8 mouse cellular contexts compared by ENCODE assay signal in the genomic region with DNA sequence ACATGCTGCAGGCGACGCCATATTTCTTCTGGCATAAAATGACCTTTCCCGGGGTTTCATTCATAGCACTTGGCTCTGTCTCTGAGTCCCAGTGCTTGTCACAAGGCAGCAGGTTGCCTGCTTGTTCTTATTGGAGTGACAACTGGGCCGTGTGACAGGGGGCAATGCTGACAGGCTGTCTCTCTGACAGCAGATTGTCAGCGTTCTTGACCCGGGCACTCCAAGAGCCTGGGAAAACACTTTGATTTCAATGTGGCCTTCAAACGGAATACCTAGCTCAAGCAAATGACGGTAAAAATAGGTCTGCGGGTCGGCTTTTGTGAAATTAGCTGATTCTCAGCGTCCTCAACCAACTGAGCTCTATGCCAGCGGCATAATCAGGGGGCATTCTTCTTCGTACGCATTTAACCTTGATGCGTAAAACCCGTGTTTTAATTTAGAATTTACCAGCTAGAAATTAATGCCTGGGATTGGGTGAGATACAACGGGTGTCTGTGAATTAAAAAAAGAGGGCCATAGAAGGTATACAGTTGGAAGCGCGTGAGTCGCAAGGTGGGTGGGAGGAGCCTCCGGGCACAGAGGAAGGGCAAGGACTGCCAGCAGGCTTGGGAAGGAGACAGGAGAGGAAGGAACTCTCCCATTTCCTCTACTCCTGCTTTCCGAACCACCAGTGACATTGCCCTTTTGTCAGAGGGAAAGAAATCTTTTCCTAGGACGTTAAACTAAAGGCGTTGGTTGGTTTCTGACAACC. TPM values are rescaled to one million over a fixed set of nuclear protein-coding genes. Genes with fewer than 3 reads are reported as not detected.
A peak's percentile ranks its signal among the peaks of the same experiment; 100 is the strongest.
DNase-seq lines count a peak whose midpoint lies in the region; ATAC-seq lines count a peak whose summit lies in the region.

No protein-coding gene starts in this region.

- H3K36me3 ChIP-seq in kidney, embryonic 14.5 days (ENCODE audit: control insufficient read depth, insufficient read depth, low read length) = no peaks in the 10 kb centered on the region
- no peaks in the 10 kb centered on the region for H3K36me3 ChIP-seq in embryonic facial prominence, embryonic 12.5 days
- no peaks in the 10 kb centered on the region for H3K36me3 ChIP-seq in hindbrain, embryonic 12.5 days
- no peaks in the 10 kb centered on the region for H3K36me3 ChIP-seq in midbrain, embryonic 11.5 days (ENCODE audit: control insufficient read depth, insufficient read depth, low read length)

- no peaks in the 10 kb centered on the region for H3K9me3 ChIP-seq in kidney, embryonic 14.5 days (ENCODE audit: control insufficient read depth, low read length)
- no peaks in the 10 kb centered on the region for H3K9me3 ChIP-seq in embryonic facial prominence, embryonic 12.5 days
- no peaks in the 10 kb centered on the region for H3K9me3 ChIP-seq in hindbrain, embryonic 12.5 days (replicated peaks)
- no peaks in the 10 kb centered on the region for H3K9me3 ChIP-seq in midbrain, embryonic 11.5 days (ENCODE audit: control insufficient read depth, low read length)

- 65% methylated on average over 24 of the region's 24 CpGs for WGBS in kidney, embryonic 14.5 days
- WGBS in embryonic facial prominence, embryonic 12.5 days = 49% methylated on average over 24 of the region's 24 CpGs
- 41% methylated on average over 24 of the region's 24 CpGs for WGBS in hindbrain, embryonic 12.5 days
- 48% methylated on average over 24 of the region's 24 CpGs for WGBS in midbrain, embryonic 11.5 days

- H3K4me1 ChIP-seq in kidney, embryonic 14.5 days (ENCODE audit: control insufficient read depth, insufficient read depth, low read length) = peaks cover 13% of the 10 kb centered on the region
- peaks cover 23% of the 10 kb centered on the region for H3K4me1 ChIP-seq in embryonic facial prominence, embryonic 12.5 days
- H3K4me1 ChIP-seq in hindbrain, embryonic 12.5 days = peaks cover 13% of the 10 kb centered on the region
- H3K4me1 ChIP-seq in midbrain, embryonic 11.5 days (ENCODE audit: control insufficient read depth, insufficient read depth, low read length) = peaks cover 6% of the 10 kb centered on the region

- intact Hi-C loops in left cerebral cortex, postnatal 10 days (cut with DNase I) = no loop called here

- H3K4me3 ChIP-seq in kidney, embryonic 14.5 days (ENCODE audit: low read length) = no peak overlapping the region
- H3K4me3 ChIP-seq in embryonic facial prominence, embryonic 12.5 days = 0 out of 2 replicates have a peak overlapping the region, but pooled peaks have one; percentile 2
- H3K4me3 ChIP-seq in hindbrain, embryonic 12.5 days = peak overlapping the region; percentile 20
- H3K4me3 ChIP-seq in midbrain, embryonic 11.5 days (ENCODE audit: low read depth, low read length) = no peak overlapping the region

- no peak overlapping the region for H3K4me2 ChIP-seq in kidney, embryonic 14.5 days (replicated peaks; ENCODE audit: low read depth, low read length)
- H3K4me2 ChIP-seq in embryonic facial prominence, embryonic 12.5 days (replicated peaks) = peak overlapping the region; percentile 24
- peak overlapping the region; percentile 40 for H3K4me2 ChIP-seq in hindbrain, embryonic 12.5 days (replicated peaks)
- H3K4me2 ChIP-seq in midbrain, embryonic 11.5 days = peak overlapping the region; percentile 35

- ATAC-seq in kidney, embryonic 14.5 days (ENCODE audit: low FRiP score, low TSS enrichment) = no peak
- ATAC-seq in embryonic facial prominence, embryonic 12.5 days (ENCODE audit: insufficient number of reproducible peaks, insufficient read depth, low FRiP score, low TSS enrichment) = no peak
- ATAC-seq in hindbrain, embryonic 12.5 days (ENCODE audit: low FRiP score) = peak; percentile 45; the same call in 1 of the 2 replicates
- ATAC-seq in midbrain, embryonic 11.5 days (ENCODE audit: low FRiP score) = peak; percentile 67
- ATAC-seq in inflammation-experienced regulatory T-cells, adult 6 months = no peak

- peak; percentile 25 to 33 for DNase-seq in kidney, adult 8-10 months
- no peak for DNase-seq in midbrain, embryonic 11.5 days (ENCODE audit: low spot score, missing footprints)
- no peak for DNase-seq in layer of hippocampus, adult 9-10 months (ENCODE audit: low spot score)
- no peak for DNase-seq in left cerebral cortex, postnatal 10 days (ENCODE audit: extremely low spot score in 1 of 2, low spot score in 2 of 2)

- no peak overlapping the region for H3K9ac ChIP-seq in kidney, embryonic 14.5 days (ENCODE audit: low read depth, low read length)
- H3K9ac ChIP-seq in embryonic facial prominence, embryonic 12.5 days = no peak overlapping the region
- no peak overlapping the region for H3K9ac ChIP-seq in hindbrain, embryonic 12.5 days
- H3K9ac ChIP-seq in midbrain, embryonic 11.5 days (ENCODE audit: low read length) = no peak overlapping the region

- no peaks in the 10 kb centered on the region for H3K27me3 ChIP-seq in kidney, embryonic 14.5 days (ENCODE audit: control insufficient read depth, insufficient read depth, low read length)
- H3K27me3 ChIP-seq in embryonic facial prominence, embryonic 12.5 days = no peaks in the 10 kb centered on the region
- no peaks in the 10 kb centered on the region for H3K27me3 ChIP-seq in hindbrain, embryonic 12.5 days
- no peaks in the 10 kb centered on the region for H3K27me3 ChIP-seq in midbrain, embryonic 11.5 days (ENCODE audit: control insufficient read depth, insufficient read depth, low read length)

- H3K27ac ChIP-seq in kidney, embryonic 14.5 days (ENCODE audit: low read depth, low read length) = no peak overlapping the region
- no peak overlapping the region for H3K27ac ChIP-seq in embryonic facial prominence, embryonic 12.5 days
- peak overlapping the region; percentile 37; the same call in 1 of the 2 replicates for H3K27ac ChIP-seq in hindbrain, embryonic 12.5 days
- H3K27ac ChIP-seq in midbrain, embryonic 11.5 days (ENCODE audit: low read depth, low read length) = no peak overlapping the region

RNA-seq across cellular contexts. Expression of a gene that starts 13.7 kb away (rescaled TPM):
- 42.3 and 44.6 TPM in 2 replicates for polyA plus RNA-seq in kidney, embryonic 14.5 days (2014; fragmentation: Nextera tagmentation; extraction: Ambion mirVana)
- 34.7 and 37.4 TPM in 2 replicates for polyA plus RNA-seq in embryonic facial prominence, embryonic 12.5 days (2016; fragmentation: Nextera tagmentation; extraction: Ambion mirVana)
- polyA plus RNA-seq in hindbrain, embryonic 12.5 days (2016; fragmentation: Nextera tagmentation; extraction: Ambion mirVana) = 42.8 and 54.3 TPM in 2 replicates
- 13.0 and 13.1 TPM in 2 replicates for polyA plus RNA-seq in midbrain, embryonic 11.5 days (2014; fragmentation: Nextera tagmentation; extraction: Ambion mirVana)
- total RNA-seq in left cerebral cortex, postnatal 10 days (2021) = 10 to 100 TPM; 24.4 to 28.6 TPM
- polyA plus RNA-seq in inflammation-experienced regulatory T-cells, adult 6 months (2017; shearing (Covaris generic)) = 1 to 10 TPM; 6.4 to 8.0 (median 6.8) TPM

RNA-seq across cellular contexts. Expression of a gene that starts 46.8 kb away (rescaled TPM):
- 315 and 346 TPM in 2 replicates for polyA plus RNA-seq in kidney, embryonic 14.5 days (2014; fragmentation: Nextera tagmentation; extraction: Ambion mirVana)
- 286 and 315 TPM in 2 replicates for polyA plus RNA-seq in embryonic facial prominence, embryonic 12.5 days (2016; fragmentation: Nextera tagmentation; extraction: Ambion mirVana)
- polyA plus RNA-seq in hindbrain, embryonic 12.5 days (2016; fragmentation: Nextera tagmentation; extraction: Ambion mirVana) = 265 and 269 TPM in 2 replicates
- polyA plus RNA-seq in midbrain, embryonic 11.5 days (2014; fragmentation: Nextera tagmentation; extraction: Ambion mirVana) = 447 and 449 TPM in 2 replicates
- 100 to 1,000 TPM; 237 to 241 TPM for total RNA-seq in left cerebral cortex, postnatal 10 days (2021)
- 100 to 1,000 TPM; 122 to 256 (median 122) TPM for polyA plus RNA-seq in inflammation-experienced regulatory T-cells, adult 6 months (2017; shearing (Covaris generic))

Comparison
In these comparisons a context has a peak if more than half of its experiments do, and no peak if none do; other contexts are left out.
1. DNase-seq: peak in kidney, adult 8-10 months (2 of 2); none in midbrain, embryonic 11.5 days (single experiment), layer of hippocampus, adult 9-10 months (single experiment) and left cerebral cortex, postnatal 10 days (0 of 2).
2. ATAC-seq: peak in hindbrain, embryonic 12.5 days (single experiment) and midbrain, embryonic 11.5 days (single experiment); none in kidney, embryonic 14.5 days (single experiment), embryonic facial prominence, embryonic 12.5 days (single experiment) and inflammation-experienced regulatory T-cells, adult 6 months (single experiment).
3. H3K4me3 ChIP-seq: peak in embryonic facial prominence, embryonic 12.5 days (single experiment) and hindbrain, embryonic 12.5 days (single experiment); none in kidney, embryonic 14.5 days (single experiment) and midbrain, embryonic 11.5 days (single experiment).